Mouse (Mus musculus): ENCODE data around the gene Hdgfl2.
"Not testable (repeated sequence)": the region's sequence is repeated elsewhere in the genome, so short reads cannot be mapped to it uniquely, and the experiment has no call there.

Hdgfl2 gene

GRCm38 (mm10) chr17:56103465-56104285, 24.2 kb downstream of the Hdgfl2 start:
- no peak for DNase-seq (ENCODE audit: extremely low spot score)

GRCm38 (mm10) chr17:56104821-56105220, 25.4 kb downstream of the Hdgfl2 start:
- DNase-seq (ENCODE audit: extremely low spot score): not testable (repeated sequence)

- DNase-seq (ENCODE audit: extremely low spot score): not testable (repeated sequence)
These were observed 27.0 kb downstream of the Hdgfl2 start for GRCm38 (mm10) chr17:56106436-56106835.

GRCm38 (mm10) chr17:56106981-56107380, 27.5 kb downstream of the Hdgfl2 start:
- DNase-seq (ENCODE audit: extremely low spot score): no peak

GRCm38 (mm10) chr17:56107736-56108135, 28.3 kb downstream of the Hdgfl2 start:
- DNase-seq (ENCODE audit: extremely low spot score): no peak

- no peak for DNase-seq (ENCODE audit: extremely low spot score)
These were observed 29.1 kb downstream of the Hdgfl2 start for GRCm38 (mm10) chr17:56108334-56109044.

GRCm38 (mm10) chr17:56109219-56110051, 30.0 kb downstream of the Hdgfl2 start, which contains the start of gene Plin4:
TSS of gene Plin4 (minus strand) at chr17:56109803.
- DNase-seq (ENCODE audit: extremely low spot score): no peak

GRCm38 (mm10) chr17:56110571-56110970, 31.1 kb downstream of the Hdgfl2 start:
- no peak for DNase-seq (ENCODE audit: extremely low spot score)

GRCm38 (mm10) chr17:56111021-56111420, 31.6 kb downstream of the Hdgfl2 start:
- DNase-seq (ENCODE audit: extremely low spot score): no peak

- peak; percentile 64 for DNase-seq (ENCODE audit: extremely low spot score)
These were observed 32.4 kb downstream of the Hdgfl2 start for GRCm38 (mm10) chr17:56111864-56112263.

- no peak for DNase-seq (ENCODE audit: extremely low spot score)
These were observed 33.3 kb downstream of the Hdgfl2 start for GRCm38 (mm10) chr17:56112743-56113142.

GRCm38 (mm10) chr17:56116193-56116592, 36.8 kb downstream of the Hdgfl2 start:
- DNase-seq (ENCODE audit: extremely low spot score): no peak

GRCm38 (mm10) chr17:56117251-56117710, 37.8 kb downstream of the Hdgfl2 start, which contains the start of gene Plin5:
TSS of gene Plin5 (minus strand) at chr17:56117596.
- peak; percentile 53 for DNase-seq (ENCODE audit: extremely low spot score)

GRCm38 (mm10) chr17:56119431-56119830, 40.0 kb downstream of the Hdgfl2 start:
- no peak for DNase-seq (ENCODE audit: extremely low spot score)

GRCm38 (mm10) chr17:56119981-56120880, 40.8 kb downstream of the Hdgfl2 start:
- no peak for DNase-seq (ENCODE audit: extremely low spot score)

GRCm38 (mm10) chr17:56121826-56122225, 42.4 kb downstream of the Hdgfl2 start, which contains the start of gene Lrg1:
TSS of gene Lrg1 (minus strand) at chr17:56122001.
- no peak for DNase-seq (ENCODE audit: extremely low spot score)

- DNase-seq (ENCODE audit: extremely low spot score): no peak
These were observed 43.7 kb downstream of the Hdgfl2 start for GRCm38 (mm10) chr17:56123161-56123560.

GRCm38 (mm10) chr17:56123681-56124340, 44.4 kb downstream of the Hdgfl2 start:
- DNase-seq (ENCODE audit: extremely low spot score): no peak

GRCm38 (mm10) chr17:56124377-56125275, 45.2 kb downstream of the Hdgfl2 start:
- no peak for DNase-seq (ENCODE audit: extremely low spot score)
